Mouse (Mus musculus): ENCODE measurements around the gene Ebf4. TPM values are rescaled to one million over a fixed set of nuclear protein-coding genes. Genes with fewer than 3 reads are reported as not detected.

Gene Ebf4
- 0.05 TPM in 2 replicates for polyA plus RNA-seq (2015; fragmentation: Nextera tagmentation; extraction: Ambion mirVana)

DNA sequence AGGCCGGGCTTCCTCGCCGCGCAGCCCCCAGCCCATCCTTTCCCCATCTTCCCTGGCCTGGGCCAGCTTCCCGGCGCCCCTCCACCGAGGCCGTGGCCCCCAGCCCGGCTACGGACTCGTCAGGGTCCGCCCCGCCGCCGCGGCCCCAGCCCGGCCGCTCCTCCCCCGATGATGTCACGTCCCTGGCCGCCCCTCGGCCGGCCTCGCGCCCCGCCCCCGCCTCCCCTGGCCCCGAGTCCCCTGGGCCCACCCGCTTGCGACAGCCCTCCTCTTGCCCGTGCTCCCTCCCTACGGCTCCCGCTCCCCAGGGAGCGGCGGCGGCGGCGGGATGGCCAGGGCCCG is at the start of gene Ebf4:
Gene Ebf4, plus strand, starts transcription at position 234 of the 342 bp plus-strand sequence.
- Histone ChIP-seq H3K27me3 (ENCODE audit: control insufficient read depth, insufficient read depth, low read depth, low read length) (peaks cover 73% of the 10 kb centered on the region), H3K9me3 (replicated peaks; ENCODE audit: control insufficient read depth, low read length) (no peaks in the 10 kb centered on the region), H3K4me2 (ENCODE audit: low read depth, low read length) (peak within 1 kb of the TSS; percentile 60), H3K36me3 (ENCODE audit: control insufficient read depth, insufficient read depth) (no peaks in the 10 kb centered on the region), H3K9ac (ENCODE audit: low read depth, low read length) (peak within 1 kb of the TSS; percentile 4; the same call in 1 of the 2 replicates), H3K27ac (ENCODE audit: low read length) (no peak within 1 kb of the TSS), H3K4me3 (ENCODE audit: low read depth, low read length) (peak within 1 kb of the TSS; percentile 56), H3K4me1 (ENCODE audit: control insufficient read depth, low read depth, low read length) (no peaks in the 10 kb centered on the region; the same call in 1 of the 2 replicates)
- 0% methylated on average over 25 of the region's 39 CpGs for WGBS (ENCODE audit: insufficient replicate concordance)
- peak; percentile 20; the same call in 1 of the 2 replicates for ATAC-seq (ENCODE audit: low read depth)

DNA sequence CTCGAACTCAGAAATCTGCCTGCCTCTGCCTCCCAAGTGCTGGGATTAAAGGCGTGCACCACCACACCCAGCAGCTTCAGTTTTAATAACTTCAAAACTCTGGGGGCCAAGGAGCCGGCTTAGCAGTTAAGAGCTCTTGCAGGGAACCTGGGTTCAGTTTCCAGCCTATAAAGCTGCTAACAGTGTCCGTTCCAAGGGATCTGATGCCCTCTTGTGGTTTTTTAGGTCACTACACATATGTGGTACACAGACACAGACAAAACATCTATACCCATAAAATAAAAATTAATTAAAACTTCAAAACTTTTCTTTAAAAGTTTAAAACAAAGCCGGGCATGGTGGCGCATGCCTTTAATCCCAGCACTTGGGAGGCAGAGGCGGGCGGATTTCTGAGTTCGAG is 48.1 kb upstream of the Ebf4 start:
- no peaks in the 10 kb centered on the region for H3K27me3 ChIP-seq (ENCODE audit: control insufficient read depth, insufficient read depth, low read depth, low read length)
- H3K4me2 ChIP-seq (ENCODE audit: low read depth, low read length): no peak overlapping the region
- WGBS (ENCODE audit: insufficient replicate concordance): 40% methylated on average over 9 of the region's 9 CpGs
- no peak for ATAC-seq (ENCODE audit: low read depth)
- H3K36me3 ChIP-seq (ENCODE audit: control insufficient read depth, insufficient read depth): no peaks in the 10 kb centered on the region
- peaks cover 7% of the 10 kb centered on the region for H3K4me1 ChIP-seq (ENCODE audit: control insufficient read depth, low read depth, low read length)
- no peak overlapping the region for H3K4me3 ChIP-seq (ENCODE audit: low read depth, low read length)
- no peaks in the 10 kb centered on the region for H3K9me3 ChIP-seq (replicated peaks; ENCODE audit: control insufficient read depth, low read length)
- H3K9ac ChIP-seq (ENCODE audit: low read depth, low read length): no peak overlapping the region
- no peak overlapping the region for H3K27ac ChIP-seq (ENCODE audit: low read length)

GRCm38 (mm10) chr2:130248226-130248625 is 46.7 kb upstream of the Ebf4 start:
- no peaks in the 10 kb centered on the region for H3K27me3 ChIP-seq (ENCODE audit: control insufficient read depth, insufficient read depth, low read depth, low read length)
- 35% methylated on average over 7 of the region's 7 CpGs for WGBS (ENCODE audit: insufficient replicate concordance)
- peak; percentile 84 for ATAC-seq (ENCODE audit: low read depth)
- H3K36me3 ChIP-seq (ENCODE audit: control insufficient read depth, insufficient read depth): no peaks in the 10 kb centered on the region
- peaks cover 7% of the 10 kb centered on the region for H3K4me1 ChIP-seq (ENCODE audit: control insufficient read depth, low read depth, low read length)
- no peak overlapping the region for H3K4me3 ChIP-seq (ENCODE audit: low read depth, low read length)
- no peaks in the 10 kb centered on the region for H3K9me3 ChIP-seq (replicated peaks; ENCODE audit: control insufficient read depth, low read length)
- H3K4me2 ChIP-seq (ENCODE audit: low read depth, low read length): no peak overlapping the region
- H3K9ac ChIP-seq (ENCODE audit: low read depth, low read length): no peak overlapping the region
- H3K27ac ChIP-seq (ENCODE audit: low read length): no peak overlapping the region

- H3K9ac ChIP-seq (ENCODE audit: low read depth, low read length): no peak overlapping the region
- H3K4me1 ChIP-seq (ENCODE audit: control insufficient read depth, low read depth, low read length): peaks cover 14% of the 10 kb centered on the region
- H3K36me3 ChIP-seq (ENCODE audit: control insufficient read depth, insufficient read depth): no peaks in the 10 kb centered on the region
- H3K27ac ChIP-seq (ENCODE audit: low read length): no peak overlapping the region
- H3K4me3 ChIP-seq (ENCODE audit: low read depth, low read length): no peak overlapping the region
- H3K4me2 ChIP-seq (ENCODE audit: low read depth, low read length): no peak overlapping the region
- no peak for ATAC-seq (ENCODE audit: low read depth)
- H3K27me3 ChIP-seq (ENCODE audit: control insufficient read depth, insufficient read depth, low read depth, low read length): no peaks in the 10 kb centered on the region
- 42% methylated on average over 4 of the region's 4 CpGs for WGBS (ENCODE audit: insufficient replicate concordance)
- H3K9me3 ChIP-seq (replicated peaks; ENCODE audit: control insufficient read depth, low read length): no peaks in the 10 kb centered on the region
Observed at GRCm38 (mm10) chr2:130256762-130257161, 38.2 kb upstream of the Ebf4 start.

DNA sequence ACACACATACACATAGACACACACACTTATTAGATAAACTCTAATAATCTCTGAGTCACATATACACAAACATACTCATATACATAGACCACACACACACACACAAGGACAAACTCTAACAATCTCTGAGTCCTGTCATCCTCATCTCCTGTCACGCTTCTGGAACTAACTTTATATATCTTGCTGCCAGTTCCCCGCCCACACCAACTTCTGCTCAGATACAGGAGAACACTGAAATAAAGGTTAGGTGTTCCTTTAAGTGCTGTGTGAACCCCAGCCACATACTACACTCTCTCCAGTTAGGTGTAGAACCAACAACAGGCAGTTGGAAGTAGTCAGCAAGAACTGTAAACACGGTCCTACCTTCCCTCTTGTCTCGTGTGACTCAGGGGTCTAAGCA is 34.1 kb upstream of the Ebf4 start:
- Histone ChIP-seq H3K27ac (ENCODE audit: low read length) (no peak overlapping the region), H3K4me1 (ENCODE audit: control insufficient read depth, low read depth, low read length) (peaks cover 51% of the 10 kb centered on the region), H3K27me3 (ENCODE audit: control insufficient read depth, insufficient read depth, low read depth, low read length) (no peaks in the 10 kb centered on the region), H3K36me3 (ENCODE audit: control insufficient read depth, insufficient read depth) (no peaks in the 10 kb centered on the region), H3K9me3 (replicated peaks; ENCODE audit: control insufficient read depth, low read length) (no peaks in the 10 kb centered on the region), H3K9ac (ENCODE audit: low read depth, low read length) (no peak overlapping the region), H3K4me3 (ENCODE audit: low read depth, low read length) (no peak overlapping the region), H3K4me2 (ENCODE audit: low read depth, low read length) (peak overlapping the region; percentile 22; the same call in 1 of the 2 replicates)
- ATAC-seq (ENCODE audit: low read depth): no peak
- WGBS (ENCODE audit: insufficient replicate concordance): 48% methylated on average over 4 of the region's 4 CpGs

GRCm38 (mm10) chr2:130261914-130262313 is 33.1 kb upstream of the Ebf4 start:
- Histone ChIP-seq H3K27ac (ENCODE audit: low read length) (peak overlapping the region; percentile 47; the same call in 1 of the 2 replicates), H3K4me2 (ENCODE audit: low read depth, low read length) (peak overlapping the region; percentile 40)
- peak; percentile 37; the same call in 1 of the 2 replicates for ATAC-seq (ENCODE audit: low read depth)

DNA sequence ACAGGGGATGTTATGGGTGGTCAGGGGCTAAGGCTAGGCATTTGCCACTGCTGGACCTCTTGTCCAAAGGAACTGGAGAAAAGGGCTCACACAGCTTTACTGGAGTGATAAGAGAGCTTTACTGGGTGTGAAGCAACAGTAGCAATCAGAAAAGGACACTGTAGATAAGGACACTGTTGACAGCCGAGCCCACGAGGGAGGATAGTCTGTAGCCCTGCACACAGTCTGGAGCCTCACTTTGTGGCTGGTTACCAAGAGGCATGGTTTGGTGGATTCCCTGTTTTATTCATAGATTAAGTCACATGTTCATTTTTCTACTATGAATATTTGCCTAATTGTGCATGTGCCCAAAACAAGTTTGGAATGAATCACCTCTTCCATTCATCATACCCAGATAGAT is 32.6 kb upstream of the Ebf4 start:
- Histone ChIP-seq H3K36me3 (ENCODE audit: control insufficient read depth, insufficient read depth) (no peaks in the 10 kb centered on the region), H3K4me1 (ENCODE audit: control insufficient read depth, low read depth, low read length) (peaks cover 61% of the 10 kb centered on the region), H3K9me3 (replicated peaks; ENCODE audit: control insufficient read depth, low read length) (no peaks in the 10 kb centered on the region), H3K27me3 (ENCODE audit: control insufficient read depth, insufficient read depth, low read depth, low read length) (no peaks in the 10 kb centered on the region), H3K4me2 (ENCODE audit: low read depth, low read length) (peak overlapping the region; percentile 40), H3K4me3 (ENCODE audit: low read depth, low read length) (no peak overlapping the region), H3K27ac (ENCODE audit: low read length) (peak overlapping the region; percentile 40; the same call in 1 of the 2 replicates), H3K9ac (ENCODE audit: low read depth, low read length) (no peak overlapping the region)
- ATAC-seq (ENCODE audit: low read depth): peak; percentile 93
- WGBS (ENCODE audit: insufficient replicate concordance): 5% methylated on average over 2 of the region's 2 CpGs

More at GRCm38 (mm10) chr2:130261914-130262313, 33.1 kb upstream of the Ebf4 start:
- peaks cover 59% of the 10 kb centered on the region for H3K4me1 ChIP-seq (ENCODE audit: control insufficient read depth, low read depth, low read length)
- H3K9me3 ChIP-seq (replicated peaks; ENCODE audit: control insufficient read depth, low read length): no peaks in the 10 kb centered on the region
- no peaks in the 10 kb centered on the region for H3K36me3 ChIP-seq (ENCODE audit: control insufficient read depth, insufficient read depth)
- 26% methylated on average over 2 of the region's 2 CpGs for WGBS (ENCODE audit: insufficient replicate concordance)
- H3K9ac ChIP-seq (ENCODE audit: low read depth, low read length): 0 out of 2 replicates have a peak overlapping the region, but pooled peaks have one; percentile 11
- 0 out of 2 replicates have a peak overlapping the region, but pooled peaks have one; percentile 10 for H3K4me3 ChIP-seq (ENCODE audit: low read depth, low read length)
- no peaks in the 10 kb centered on the region for H3K27me3 ChIP-seq (ENCODE audit: control insufficient read depth, insufficient read depth, low read depth, low read length)

- Histone ChIP-seq H3K36me3 (ENCODE audit: control insufficient read depth, insufficient read depth) (no peaks in the 10 kb centered on the region), H3K4me1 (ENCODE audit: control insufficient read depth, low read depth, low read length) (peaks cover 65% of the 10 kb centered on the region), H3K9ac (ENCODE audit: low read depth, low read length) (peak overlapping the region; percentile 33; the same call in 1 of the 2 replicates), H3K4me2 (ENCODE audit: low read depth, low read length) (peak overlapping the region; percentile 60), H3K27me3 (ENCODE audit: control insufficient read depth, insufficient read depth, low read depth, low read length) (no peaks in the 10 kb centered on the region), H3K4me3 (ENCODE audit: low read depth, low read length) (peak overlapping the region; percentile 56), H3K9me3 (replicated peaks; ENCODE audit: control insufficient read depth, low read length) (no peaks in the 10 kb centered on the region), H3K27ac (ENCODE audit: low read length) (peak overlapping the region; percentile 69)
- ATAC-seq (ENCODE audit: low read depth): peak; percentile 78
- WGBS (ENCODE audit: insufficient replicate concordance): 36% methylated on average over 1 of the region's 1 CpGs
Observed at GRCm38 (mm10) chr2:130265520-130265919, 29.4 kb upstream of the Ebf4 start.

DNA sequence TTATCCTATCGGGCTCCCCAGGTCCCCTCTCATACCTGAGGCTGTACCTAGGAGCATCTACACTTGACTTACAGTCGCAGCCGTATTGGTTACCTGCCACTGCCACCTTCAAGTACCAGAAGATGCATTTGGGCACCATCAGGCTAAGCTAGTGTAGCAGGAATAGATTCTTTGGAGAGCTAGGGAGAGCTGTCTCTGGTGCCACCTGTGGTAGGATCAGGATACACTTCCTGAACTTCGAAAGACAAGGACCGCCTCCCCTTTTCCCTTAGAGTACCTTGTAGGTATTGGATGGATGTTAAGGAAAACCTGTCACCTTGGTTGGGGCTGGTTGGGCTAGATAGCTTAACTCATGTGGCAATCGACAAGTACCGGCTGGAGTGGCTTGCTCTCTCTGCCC is 26.9 kb upstream of the Ebf4 start:
- WGBS (ENCODE audit: insufficient replicate concordance): 67% methylated on average over 7 of the region's 7 CpGs
- peaks cover 43% of the 10 kb centered on the region for H3K4me1 ChIP-seq (ENCODE audit: control insufficient read depth, low read depth, low read length)
- H3K36me3 ChIP-seq (ENCODE audit: control insufficient read depth, insufficient read depth): no peaks in the 10 kb centered on the region
- no peak overlapping the region for H3K9ac ChIP-seq (ENCODE audit: low read depth, low read length)
- no peak overlapping the region for H3K4me2 ChIP-seq (ENCODE audit: low read depth, low read length)
- no peaks in the 10 kb centered on the region for H3K9me3 ChIP-seq (replicated peaks; ENCODE audit: control insufficient read depth, low read length)
- H3K4me3 ChIP-seq (ENCODE audit: low read depth, low read length): no peak overlapping the region
- no peak overlapping the region for H3K27ac ChIP-seq (ENCODE audit: low read length)
- ATAC-seq (ENCODE audit: low read depth): no peak
- no peaks in the 10 kb centered on the region for H3K27me3 ChIP-seq (ENCODE audit: control insufficient read depth, insufficient read depth, low read depth, low read length)

All from liver, embryonic 16.5 days (tissue).